Mouse (Mus musculus) forebrain, embryonic 15.5 days (tissue): Measurements from ENCODE around the gene AU040320. TPM values are rescaled to one million over a fixed set of nuclear protein-coding genes. Genes with fewer than 3 reads are reported as not detected.
A peak's percentile ranks its signal among the peaks of the same experiment; 100 is the strongest.

Experiments
- ATAC-seq: fragments of 200-750 bp; cut with Nextera tagmentation; replicated peaks from 2 replicates; pipeline ENCODE4 v1.8.0; 2017; ENCODE audit warnings: mild to moderate bottlenecking, moderate TSS enrichment, moderate library complexity
- H3K27ac ChIP-seq: fragments of 300-500 bp; sonication (generic); replicated peaks from 2 replicates; pipeline ENCODE4 v1.5.1; 2015; ENCODE audit warnings: mild to moderate bottlenecking, inconsistent platforms
- H3K27me3 ChIP-seq: fragments of 300-500 bp; sonication (generic); 2 replicates; pipeline ENCODE4 v1.6.1; 2015; ENCODE audit warnings: inconsistent platforms
- H3K36me3 ChIP-seq: fragments of 300-500 bp; sonication (generic); 2 replicates; pipeline ENCODE4 v1.6.1; 2015; ENCODE audit warnings: mild to moderate bottlenecking, inconsistent platforms
- H3K4me1 ChIP-seq: fragments of 300-500 bp; sonication (generic); 2 replicates; pipeline ENCODE4 v1.6.1; 2015; ENCODE audit warnings: inconsistent platforms
- H3K4me2 ChIP-seq: fragments of 300-500 bp; sonication (generic); replicated peaks from 2 replicates; pipeline ENCODE4 v1.6.1; 2015; ENCODE audit warnings: mild to moderate bottlenecking, inconsistent platforms
- H3K4me3 ChIP-seq: fragments of 300-500 bp; sonication (generic); 2 replicates; pipeline ENCODE4 v1.5.1; 2015; ENCODE audit warnings: mild to moderate bottlenecking, inconsistent platforms
- H3K9ac ChIP-seq: fragments of 300-500 bp; sonication (generic); replicated peaks from 2 replicates; pipeline ENCODE4 v1.6.1; 2015; ENCODE audit warnings: mild to moderate bottlenecking, inconsistent platforms
- H3K9me3 ChIP-seq: fragments of 300-500 bp; sonication (generic); 2 replicates; pipeline ENCODE4 v1.6.1; 2016; ENCODE audit warnings: inconsistent platforms
- WGBS: fragments of 180-500 bp; shearing (Covaris S2); methylation state at CpG from one replicate; pipeline ENCODE4 v1.1.7; 2015; ENCODE audit warnings: mixed read lengths; 5-methylcytosine and 5-hydroxymethylcytosine counted together
- polyA plus RNA-seq: library from polyadenylated mRNA; unstranded; fragments of >200 nt; fragmentation: Nextera tagmentation; extraction: Ambion mirVana; gene quantifications from 2 replicates; pipeline ENCODE4 v1.2.1, GENCODE M21; 2015

Gene AU040320
- polyA plus RNA-seq, 1 experiment from 2014 or later, result 32.2 TPM

DNA sequence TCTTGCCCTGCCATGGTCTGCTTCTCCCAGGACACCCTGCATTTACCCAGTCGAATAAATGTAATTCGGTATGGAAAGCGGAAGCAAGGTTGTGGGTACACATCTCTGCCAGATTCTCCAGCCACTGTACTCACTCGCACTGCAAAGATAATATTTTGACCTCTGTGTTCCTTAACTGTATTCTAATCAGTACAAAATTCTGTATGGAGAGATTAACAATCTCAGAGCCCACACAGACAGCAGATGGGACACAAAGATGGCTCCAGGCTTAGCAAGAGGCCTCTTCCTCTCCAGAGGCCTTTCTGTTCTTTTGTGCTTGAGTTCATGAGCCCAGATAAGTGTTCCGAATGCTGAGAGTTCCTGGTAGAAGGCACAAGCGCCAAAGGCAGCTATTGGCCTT lies 20.5 kb downstream of the AU040320 start:
- no peak overlapping the region for H3K27ac ChIP-seq
- WGBS, result 94% methylated on average over 6 of the region's 6 CpGs
- H3K9ac ChIP-seq, result no peak overlapping the region
- no peak for ATAC-seq
- no peaks in the 10 kb centered on the region for H3K9me3 ChIP-seq
- H3K4me1 ChIP-seq, result peaks cover 9% of the 10 kb centered on the region
- 0 out of 2 replicates have a peak, but pooled peaks cover 2% of the 10 kb centered on the region for H3K36me3 ChIP-seq
- H3K4me3 ChIP-seq, result no peak overlapping the region
- no peak overlapping the region for H3K4me2 ChIP-seq
- H3K27me3 ChIP-seq, result no peaks in the 10 kb centered on the region

DNA sequence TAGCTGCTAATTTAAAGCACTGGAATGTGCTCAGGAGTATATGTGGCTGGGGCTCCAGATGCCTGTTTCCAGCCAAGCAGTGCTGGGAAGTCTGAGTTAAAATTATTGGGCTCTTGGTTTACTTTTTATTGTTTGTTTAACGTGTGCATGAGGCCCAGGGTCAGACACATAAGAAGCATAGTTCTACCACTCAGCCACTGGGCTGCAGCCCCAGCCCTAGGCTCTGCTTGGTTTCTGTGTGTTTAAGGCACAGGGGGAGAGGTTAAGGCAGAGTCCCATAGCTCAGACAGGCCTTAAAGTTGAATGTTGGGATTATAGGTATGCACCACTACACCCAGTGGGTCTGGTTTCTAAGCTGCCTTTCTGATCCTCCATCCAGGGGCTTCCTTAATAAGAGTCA lies 21.8 kb downstream of the AU040320 start:
- Histone ChIP-seq H3K9ac (no peak overlapping the region), H3K27me3 (no peaks in the 10 kb centered on the region), H3K36me3 (no peaks in the 10 kb centered on the region), H3K4me2 (no peak overlapping the region), H3K27ac (no peak overlapping the region), H3K4me1 (peaks cover 22% of the 10 kb centered on the region), H3K9me3 (no peaks in the 10 kb centered on the region), H3K4me3 (no peak overlapping the region)
- no peak for ATAC-seq
- WGBS, result 68% methylated on average over 1 of the region's 1 CpGs

- H3K4me1 ChIP-seq, result peaks cover 57% of the 10 kb centered on the region
- peak overlapping the region; percentile 24; the same call in 1 of the 2 replicates for H3K4me2 ChIP-seq
- H3K27me3 ChIP-seq, result no peaks in the 10 kb centered on the region
- H3K27ac ChIP-seq, result peak overlapping the region; percentile 82
- WGBS, result 7% methylated on average over 8 of the region's 8 CpGs
- H3K4me3 ChIP-seq, result no peak overlapping the region
- H3K9me3 ChIP-seq, result no peaks in the 10 kb centered on the region
- no peaks in the 10 kb centered on the region for H3K36me3 ChIP-seq
- H3K9ac ChIP-seq, result 0 out of 2 replicates have a peak overlapping the region, but pooled peaks have one; percentile 11
- ATAC-seq, result peak; percentile 71
These were observed 25.8 kb downstream of the AU040320 start for GRCm38 (mm10) chr4:126779148-126779581.

GRCm38 (mm10) chr4:126779826-126780775 lies 26.8 kb downstream of the AU040320 start:
- peak overlapping the region; percentile 24 for H3K4me2 ChIP-seq
- peak overlapping the region; percentile 82 for H3K27ac ChIP-seq
- WGBS, result 12% methylated on average over 12 of the region's 12 CpGs
- no peak for ATAC-seq
- H3K4me1 ChIP-seq, result peaks cover 57% of the 10 kb centered on the region
- H3K4me3 ChIP-seq, result no peak overlapping the region
- 0 out of 2 replicates have a peak overlapping the region, but pooled peaks have one; percentile 20 for H3K9ac ChIP-seq
- H3K27me3 ChIP-seq, result no peaks in the 10 kb centered on the region
- H3K36me3 ChIP-seq, result no peaks in the 10 kb centered on the region
- no peaks in the 10 kb centered on the region for H3K9me3 ChIP-seq

GRCm38 (mm10) chr4:126781871-126782270 lies 28.5 kb downstream of the AU040320 start:
- Histone ChIP-seq H3K4me2 (no peak overlapping the region), H3K9ac (no peak overlapping the region), H3K9me3 (no peaks in the 10 kb centered on the region), H3K4me3 (no peak overlapping the region), H3K27me3 (no peaks in the 10 kb centered on the region), H3K27ac (peak overlapping the region; percentile 50), H3K36me3 (no peaks in the 10 kb centered on the region), H3K4me1 (peaks cover 57% of the 10 kb centered on the region)
- no peak; the same call in 1 of the 2 replicates for ATAC-seq
- WGBS, result 14% methylated on average over 3 of the region's 3 CpGs

DNA sequence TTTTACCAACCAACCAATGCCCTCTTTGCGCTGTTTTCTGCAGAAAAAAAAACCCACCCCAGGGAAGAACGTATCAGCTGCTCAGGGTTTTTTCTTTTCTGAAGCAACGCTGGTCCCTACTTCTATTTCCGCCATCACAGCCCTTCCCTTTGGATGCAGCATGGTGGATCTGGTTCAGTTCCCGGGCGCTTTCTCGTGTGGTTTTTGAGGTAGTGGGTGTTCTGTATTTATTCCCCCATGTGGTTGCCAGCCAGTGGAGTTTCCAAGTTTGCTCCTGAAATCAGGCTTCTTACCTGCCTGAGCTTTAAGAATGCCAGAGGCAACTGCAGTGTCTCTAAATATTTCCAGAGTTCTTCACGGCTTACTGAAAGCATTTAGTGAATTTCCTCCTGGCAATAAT lies 29.2 kb downstream of the AU040320 start:
- WGBS, result 65% methylated on average over 8 of the region's 8 CpGs
- ATAC-seq, result no peak
- Histone ChIP-seq H3K36me3 (no peaks in the 10 kb centered on the region), H3K4me2 (no peak overlapping the region), H3K27ac (peak overlapping the region; percentile 50), H3K27me3 (no peaks in the 10 kb centered on the region), H3K4me1 (peaks cover 53% of the 10 kb centered on the region), H3K4me3 (no peak overlapping the region), H3K9ac (no peak overlapping the region), H3K9me3 (no peaks in the 10 kb centered on the region)

DNA sequence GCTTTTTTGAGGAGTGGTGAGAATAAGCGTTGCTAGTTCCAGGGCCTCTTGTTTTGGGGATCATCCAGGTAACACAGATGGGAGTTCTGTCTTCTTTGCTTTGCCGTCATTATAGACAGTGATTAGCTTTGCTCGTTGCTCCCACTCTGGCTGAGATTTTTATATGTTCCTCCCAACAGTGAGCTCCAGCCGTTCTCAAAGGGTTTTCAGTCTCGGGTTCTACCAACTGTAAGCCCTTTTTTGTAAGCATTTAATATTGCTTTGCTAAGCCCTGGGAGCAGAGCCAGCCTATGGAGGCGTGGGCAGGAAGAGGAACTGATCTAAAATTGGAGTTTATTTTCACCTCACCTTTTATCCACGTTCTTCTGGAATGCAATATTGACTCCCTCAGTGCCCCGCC lies 29.7 kb downstream of the AU040320 start:
- Histone ChIP-seq H3K9ac (no peak overlapping the region), H3K4me2 (no peak overlapping the region), H3K27me3 (no peaks in the 10 kb centered on the region), H3K36me3 (no peaks in the 10 kb centered on the region), H3K27ac (peak overlapping the region; percentile 50), H3K4me3 (no peak overlapping the region), H3K9me3 (no peaks in the 10 kb centered on the region), H3K4me1 (peaks cover 53% of the 10 kb centered on the region)
- ATAC-seq, result no peak
- 52% methylated on average over 8 of the region's 8 CpGs for WGBS

GRCm38 (mm10) chr4:126792341-126793102 lies 39.2 kb downstream of the AU040320 start:
- Histone ChIP-seq H3K4me3 (no peak overlapping the region), H3K4me1 (no peaks in the 10 kb centered on the region), H3K27me3 (no peaks in the 10 kb centered on the region), H3K27ac (no peak overlapping the region), H3K9me3 (no peaks in the 10 kb centered on the region), H3K4me2 (no peak overlapping the region), H3K36me3 (peaks cover 20% of the 10 kb centered on the region), H3K9ac (no peak overlapping the region)
- 85% methylated on average over 7 of the region's 7 CpGs for WGBS
- no peak for ATAC-seq

GRCm38 (mm10) chr4:126802174-126802573 lies 48.8 kb downstream of the AU040320 start:
- H3K36me3 ChIP-seq, result no peaks in the 10 kb centered on the region; the same call in 1 of the 2 replicates
- no peak overlapping the region for H3K27ac ChIP-seq
- peaks cover 17% of the 10 kb centered on the region for H3K4me1 ChIP-seq
- no peaks in the 10 kb centered on the region for H3K9me3 ChIP-seq
- H3K4me3 ChIP-seq, result no peak overlapping the region
- no peak overlapping the region for H3K4me2 ChIP-seq
- no peaks in the 10 kb centered on the region for H3K27me3 ChIP-seq
- H3K9ac ChIP-seq, result no peak overlapping the region
- WGBS, result 97% methylated on average over 8 of the region's 8 CpGs
- ATAC-seq, result no peak

GRCm38 (mm10) chr4:126803268-126803873 lies 50.0 kb downstream of the AU040320 start:
- Histone ChIP-seq H3K36me3 (no peaks in the 10 kb centered on the region; the same call in 1 of the 2 replicates), H3K27ac (peak overlapping the region; percentile 61), H3K4me3 (no peak overlapping the region), H3K27me3 (no peaks in the 10 kb centered on the region), H3K9me3 (no peaks in the 10 kb centered on the region), H3K4me2 (no peak overlapping the region), H3K9ac (0 out of 2 replicates have a peak overlapping the region, but pooled peaks have one; percentile 14), H3K4me1 (peaks cover 17% of the 10 kb centered on the region)
- WGBS, result 28% methylated on average over 8 of the region's 8 CpGs
- no peak for ATAC-seq

DNA sequence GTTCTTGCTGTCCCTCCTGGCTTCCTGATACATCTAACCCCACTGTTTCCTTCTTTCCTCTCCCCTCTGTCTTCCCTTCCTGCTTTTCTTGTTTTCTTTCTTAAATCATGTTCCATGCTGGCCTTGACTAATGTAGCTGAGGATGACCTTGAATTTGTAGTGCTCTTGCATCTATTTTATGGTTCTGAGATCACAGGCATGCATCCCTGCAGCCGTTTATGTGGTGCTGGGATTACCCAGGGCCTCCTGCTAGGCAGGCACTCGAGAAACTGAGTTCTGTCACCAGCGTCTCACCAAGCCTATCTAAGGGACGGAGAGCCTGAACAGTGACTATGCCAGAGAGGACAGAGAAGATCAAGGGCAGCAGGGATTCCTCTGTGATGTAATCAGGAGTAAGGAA lies 52.4 kb downstream of the AU040320 start:
- Histone ChIP-seq H3K27ac (no peak overlapping the region), H3K27me3 (no peaks in the 10 kb centered on the region), H3K9ac (no peak overlapping the region), H3K4me1 (peaks cover 17% of the 10 kb centered on the region), H3K9me3 (no peaks in the 10 kb centered on the region), H3K4me3 (no peak overlapping the region), H3K36me3 (no peaks in the 10 kb centered on the region), H3K4me2 (no peak overlapping the region)
- ATAC-seq, result no peak
- 70% methylated on average over 4 of the region's 4 CpGs for WGBS
